Mouse (Mus musculus) stomach, embryonic 15.5 days (tissue): ENCODE measurements around the gene Ip6k1. TPM values are rescaled to one million over a fixed set of nuclear protein-coding genes. Genes with fewer than 3 reads are reported as not detected.

Source experiments
- ATAC-seq: fragments of 200-750 bp; cut with Nextera tagmentation; 2 replicates; pipeline ENCODE4 v1.8.0; 2017; ENCODE audit warnings: low read depth, moderate number of reproducible peaks, moderate TSS enrichment; ENCODE audit not compliant: insufficient read depth, low FRiP score
- H3K27ac ChIP-seq: fragments of 300-500 bp; sonication (generic); 2 replicates; pipeline ENCODE4 v1.5.1; 2015; ENCODE audit warnings: mild to moderate bottlenecking, inconsistent platforms
- H3K27me3 ChIP-seq: fragments of 300-500 bp; sonication (generic); replicated peaks from 2 replicates; pipeline ENCODE4 v1.6.1; 2015; ENCODE audit warnings: inconsistent platforms
- H3K36me3 ChIP-seq: fragments of 300-500 bp; sonication (generic); 2 replicates; pipeline ENCODE4 v1.6.1; 2015; ENCODE audit warnings: inconsistent platforms
- H3K4me1 ChIP-seq: fragments of 300-500 bp; sonication (generic); 2 replicates; pipeline ENCODE4 v1.6.1; 2015; ENCODE audit warnings: inconsistent platforms
- H3K4me2 ChIP-seq: fragments of 300-500 bp; sonication (generic); 2 replicates; pipeline ENCODE4 v1.6.1; 2015; ENCODE audit warnings: mild to moderate bottlenecking, inconsistent platforms
- H3K4me3 ChIP-seq: fragments of 300-500 bp; sonication (generic); replicated peaks from 2 replicates; pipeline ENCODE4 v1.5.1; 2015; ENCODE audit warnings: inconsistent platforms
- H3K9ac ChIP-seq: fragments of 300-500 bp; sonication (generic); 2 replicates; pipeline ENCODE4 v1.6.1; 2015; ENCODE audit warnings: inconsistent platforms
- H3K9me3 ChIP-seq: fragments of 300-500 bp; sonication (generic); 2 replicates; pipeline ENCODE4 v1.6.1; 2016; ENCODE audit warnings: inconsistent platforms
- WGBS: fragments of 180-500 bp; shearing (Covaris S2); methylation state at CpG from one replicate; pipeline ENCODE4 v1.1.7; 2015; 5-methylcytosine and 5-hydroxymethylcytosine counted together
- polyA plus RNA-seq: library from polyadenylated mRNA; unstranded; fragments of >200 nt; fragmentation: Nextera tagmentation; extraction: Ambion mirVana; gene quantifications from 2 replicates; pipeline ENCODE4 v1.2.1, GENCODE M21; 2015

Ip6k1 gene
- polyA plus RNA-seq, 1 experiment from 2014 or later, result 46.7 TPM

DNA sequence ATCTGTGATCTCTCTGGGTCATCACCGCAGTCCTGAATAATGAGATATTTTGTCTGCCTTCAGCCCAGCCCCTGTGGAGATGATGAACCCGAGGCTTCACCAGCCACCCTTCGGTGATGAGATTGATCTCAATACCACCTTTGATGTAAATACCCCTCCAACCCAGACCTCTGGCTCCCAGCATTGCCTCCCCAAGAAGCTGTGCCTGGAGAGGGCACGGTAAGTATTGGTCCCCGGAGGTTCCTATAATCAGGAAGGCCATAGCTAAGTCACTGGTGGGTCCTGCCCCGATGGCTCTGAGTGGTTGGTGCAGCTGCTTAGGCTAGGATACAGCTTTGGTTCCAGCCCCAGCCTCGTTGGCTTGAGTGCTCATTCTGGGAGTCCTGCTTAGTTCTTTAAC lies 33.8 kb upstream of the Ip6k1 start:
- peaks cover 12% of the 10 kb centered on the region; the same call in 1 of the 2 replicates for H3K36me3 ChIP-seq
- no peak overlapping the region for H3K9ac ChIP-seq
- no peak overlapping the region for H3K4me2 ChIP-seq
- no peak for ATAC-seq
- no peaks in the 10 kb centered on the region for H3K27me3 ChIP-seq
- no peak overlapping the region for H3K27ac ChIP-seq
- H3K9me3 ChIP-seq, result no peaks in the 10 kb centered on the region
- no peaks in the 10 kb centered on the region for H3K4me1 ChIP-seq
- 85% methylated on average over 7 of the region's 7 CpGs for WGBS
- H3K4me3 ChIP-seq, result no peak overlapping the region

DNA sequence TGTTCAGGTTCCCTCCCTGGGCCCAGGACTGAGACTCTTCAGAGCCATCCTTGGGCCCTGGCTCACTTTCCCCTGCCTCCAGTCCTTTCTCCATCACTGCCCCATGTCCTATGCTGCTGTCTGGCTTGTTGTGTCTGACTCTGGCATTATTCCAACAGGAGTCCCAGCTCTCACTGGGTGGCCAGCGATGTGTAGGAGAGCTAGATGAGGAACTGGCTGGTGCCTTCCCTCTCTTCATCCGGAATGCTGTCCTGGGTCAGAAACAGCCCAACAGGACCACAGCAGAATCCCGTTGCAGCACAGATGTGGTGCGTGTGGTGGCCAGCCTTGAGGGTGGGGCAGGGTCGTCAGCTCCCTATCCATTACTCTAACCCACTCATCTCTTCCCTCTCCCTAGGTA lies 32.0 kb upstream of the Ip6k1 start:
- 79% methylated on average over 5 of the region's 5 CpGs for WGBS
- Histone ChIP-seq H3K9ac (no peak overlapping the region), H3K27me3 (no peaks in the 10 kb centered on the region), H3K4me1 (no peaks in the 10 kb centered on the region), H3K27ac (no peak overlapping the region), H3K4me3 (no peak overlapping the region), H3K9me3 (no peaks in the 10 kb centered on the region), H3K4me2 (no peak overlapping the region), H3K36me3 (peaks cover 12% of the 10 kb centered on the region; the same call in 1 of the 2 replicates)
- ATAC-seq, result no peak

DNA sequence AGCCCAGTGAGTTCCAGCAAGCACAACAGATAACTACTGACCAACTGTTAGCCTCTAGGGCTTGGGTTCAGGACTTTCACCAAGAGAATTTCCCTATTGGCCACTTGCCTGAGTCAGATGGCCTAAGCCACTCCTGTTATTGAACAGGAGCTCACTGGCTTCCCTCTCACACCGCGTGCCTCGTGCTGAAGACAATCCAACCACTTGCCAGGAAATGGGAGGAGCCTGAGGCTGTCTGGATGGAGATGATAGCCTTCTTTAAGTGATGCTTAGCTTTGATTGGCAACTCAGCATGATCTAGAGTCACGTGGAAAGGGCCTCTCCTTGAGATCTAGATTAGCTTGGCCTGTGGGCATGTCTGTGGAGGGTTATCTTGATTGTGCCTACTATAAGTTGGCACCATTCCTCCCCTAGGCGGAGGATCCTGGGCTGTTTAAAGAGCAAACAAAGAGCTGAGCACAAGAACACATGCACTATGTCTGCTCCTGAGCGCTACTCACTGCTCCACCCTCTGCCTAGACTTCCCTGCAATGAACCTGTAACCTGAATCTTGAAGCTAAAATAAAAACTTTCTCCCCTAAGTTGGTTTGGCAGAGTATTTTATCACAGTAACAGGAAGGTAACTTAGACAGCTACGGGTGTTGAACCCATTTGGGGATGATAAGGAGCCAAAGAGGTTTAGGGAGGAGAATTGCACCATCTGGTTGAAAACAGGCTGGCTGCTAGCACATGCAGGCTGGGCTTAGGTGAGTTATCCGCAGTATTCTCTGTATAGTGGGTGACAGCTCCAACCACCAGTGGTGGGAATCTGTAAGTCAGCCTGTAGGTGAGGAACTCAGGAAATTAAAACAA lies 30.4 kb upstream of the Ip6k1 start:
- Histone ChIP-seq H3K27me3 (no peaks in the 10 kb centered on the region), H3K4me1 (peaks cover 4% of the 10 kb centered on the region; the same call in 1 of the 2 replicates), H3K36me3 (peaks cover 12% of the 10 kb centered on the region; the same call in 1 of the 2 replicates), H3K9ac (no peak overlapping the region), H3K9me3 (no peaks in the 10 kb centered on the region), H3K4me2 (no peak overlapping the region), H3K4me3 (no peak overlapping the region), H3K27ac (no peak overlapping the region)
- 64% methylated on average over 8 of the region's 8 CpGs for WGBS
- peak; percentile 78 for ATAC-seq

DNA sequence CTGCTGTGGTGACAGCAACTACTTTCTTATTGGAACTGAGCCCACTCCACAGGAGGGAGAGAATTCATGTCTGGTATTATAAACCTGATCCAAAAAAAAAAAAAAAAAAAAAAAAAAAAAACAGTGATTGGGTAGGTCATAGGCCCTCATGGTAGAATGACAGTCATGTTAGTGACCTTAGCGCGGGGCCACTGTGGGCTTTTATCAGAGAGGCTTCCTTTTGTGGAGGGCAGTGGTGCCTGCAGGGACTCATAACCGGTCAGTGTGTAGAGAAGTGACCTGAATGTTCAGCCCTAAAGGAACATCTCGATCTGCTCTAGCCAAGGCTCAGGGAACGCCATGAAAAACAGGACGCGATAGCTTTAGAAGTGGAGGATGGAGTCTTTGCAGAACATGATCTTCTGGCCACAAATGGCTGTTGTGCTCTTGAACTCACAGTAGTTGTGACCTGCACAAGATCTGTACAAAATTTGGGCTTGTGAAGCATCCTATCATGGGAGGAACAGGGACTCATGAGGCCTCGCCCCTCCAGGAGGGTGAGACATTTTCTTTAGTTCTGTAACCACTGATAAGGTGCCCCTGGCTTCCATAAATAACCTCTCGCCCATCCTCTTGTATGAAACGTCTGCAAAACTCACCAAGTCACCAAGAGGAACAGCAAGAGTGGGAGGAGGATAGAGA lies 27.7 kb upstream of the Ip6k1 start:
- peaks cover 4% of the 10 kb centered on the region; the same call in 1 of the 2 replicates for H3K4me1 ChIP-seq
- H3K27me3 ChIP-seq, result no peaks in the 10 kb centered on the region
- peaks cover 9% of the 10 kb centered on the region; the same call in 1 of the 2 replicates for H3K36me3 ChIP-seq
- ATAC-seq, result peak; percentile 67; the same call in 1 of the 2 replicates
- no peaks in the 10 kb centered on the region for H3K9me3 ChIP-seq
- no peak overlapping the region for H3K4me2 ChIP-seq
- H3K4me3 ChIP-seq, result no peak overlapping the region
- H3K9ac ChIP-seq, result no peak overlapping the region
- H3K27ac ChIP-seq, result peak overlapping the region; percentile 73; the same call in 1 of the 2 replicates
- WGBS, result 72% methylated on average over 10 of the region's 10 CpGs

DNA sequence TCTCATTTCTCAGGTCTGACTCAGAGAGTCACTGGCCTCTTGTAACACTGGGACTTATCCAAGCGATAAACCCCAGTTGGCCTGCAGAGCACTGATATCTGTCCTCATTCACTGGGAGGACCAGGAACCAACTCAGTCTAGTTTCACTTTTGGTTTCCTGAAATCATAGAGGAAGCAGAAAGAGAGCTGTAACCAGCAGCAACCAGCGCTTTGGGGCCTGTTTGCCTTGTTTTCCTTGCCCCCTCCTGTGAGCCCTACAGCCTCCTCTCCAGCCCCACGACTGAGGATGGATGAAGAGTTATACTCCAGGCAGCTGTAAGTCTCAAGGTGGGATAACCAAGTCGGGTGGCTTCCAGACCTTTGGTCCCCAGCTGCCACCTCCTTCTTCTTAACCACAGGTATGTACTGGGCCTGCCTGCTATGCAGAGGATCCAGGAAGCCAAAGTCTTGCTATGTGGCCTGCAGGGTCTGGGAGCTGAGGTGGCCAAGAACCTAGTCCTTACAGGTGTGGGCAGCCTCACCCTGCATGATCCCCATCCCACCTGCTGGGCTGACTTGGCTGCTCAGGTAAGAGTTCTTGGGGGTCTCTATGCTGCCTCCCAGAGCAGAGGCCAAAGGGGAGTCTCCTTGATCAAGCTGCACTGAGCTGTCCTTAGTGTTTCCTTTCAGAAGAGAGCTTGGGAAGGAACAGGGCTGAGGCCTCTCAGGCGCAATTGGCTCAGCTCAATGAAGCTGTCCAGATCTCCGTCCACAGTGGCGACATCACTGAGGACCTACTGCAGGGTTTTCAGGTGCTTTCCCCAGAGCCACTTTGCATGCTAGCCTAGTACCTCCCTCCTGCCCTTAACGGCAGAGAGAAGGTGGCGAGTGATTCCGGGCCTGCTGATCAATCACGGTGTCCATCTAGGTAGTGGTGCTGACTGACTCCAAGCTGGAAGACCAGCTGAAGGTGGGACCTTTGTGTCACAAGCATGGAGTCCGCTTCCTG lies 26.6 kb upstream of the Ip6k1 start, which contains the start of gene Uba7:
Gene Uba7, plus strand, starts transcription at position 107 of the 988 bp plus-strand sequence.
- peak within 1 kb of the TSS; percentile 45 for H3K4me2 ChIP-seq
- H3K4me1 ChIP-seq, result peaks cover 7% of the 10 kb centered on the region
- no peaks in the 10 kb centered on the region for H3K9me3 ChIP-seq
- peak; percentile 85 for ATAC-seq
- peaks cover 3% of the 10 kb centered on the region; the same call in 1 of the 2 replicates for H3K36me3 ChIP-seq
- no peak within 1 kb of the TSS for H3K9ac ChIP-seq
- H3K4me3 ChIP-seq, result peak within 1 kb of the TSS; percentile 27
- H3K27me3 ChIP-seq, result no peaks in the 10 kb centered on the region
- WGBS, result 54% methylated on average over 12 of the region's 12 CpGs
- H3K27ac ChIP-seq, result peak within 1 kb of the TSS; percentile 73

DNA sequence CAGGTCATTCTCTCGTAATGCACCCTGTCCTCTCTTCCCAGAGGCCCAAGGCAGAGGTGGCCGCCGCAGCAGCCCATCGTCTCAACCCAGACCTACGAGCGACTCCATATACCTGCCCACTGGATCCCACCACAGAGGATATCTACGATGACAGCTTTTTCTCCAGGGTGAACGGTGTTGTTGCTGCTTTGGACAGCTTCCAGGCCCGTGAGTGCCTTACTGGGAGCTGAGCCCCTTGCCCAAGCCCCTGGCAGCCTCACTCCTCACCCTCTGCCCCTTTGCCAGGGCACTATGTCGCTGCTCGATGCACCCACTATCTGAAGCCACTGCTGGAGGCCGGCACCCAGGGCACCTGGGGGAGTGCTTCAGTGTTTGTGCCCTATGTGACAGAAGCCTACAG lies 23.5 kb upstream of the Ip6k1 start:
- no peaks in the 10 kb centered on the region for H3K9me3 ChIP-seq
- H3K4me3 ChIP-seq, result no peak overlapping the region
- H3K9ac ChIP-seq, result no peak overlapping the region
- peaks cover 31% of the 10 kb centered on the region for H3K4me1 ChIP-seq
- WGBS, result 87% methylated on average over 12 of the region's 12 CpGs
- H3K4me2 ChIP-seq, result no peak overlapping the region
- no peaks in the 10 kb centered on the region for H3K36me3 ChIP-seq
- H3K27ac ChIP-seq, result no peak overlapping the region
- H3K27me3 ChIP-seq, result no peaks in the 10 kb centered on the region
- ATAC-seq, result no peak

DNA sequence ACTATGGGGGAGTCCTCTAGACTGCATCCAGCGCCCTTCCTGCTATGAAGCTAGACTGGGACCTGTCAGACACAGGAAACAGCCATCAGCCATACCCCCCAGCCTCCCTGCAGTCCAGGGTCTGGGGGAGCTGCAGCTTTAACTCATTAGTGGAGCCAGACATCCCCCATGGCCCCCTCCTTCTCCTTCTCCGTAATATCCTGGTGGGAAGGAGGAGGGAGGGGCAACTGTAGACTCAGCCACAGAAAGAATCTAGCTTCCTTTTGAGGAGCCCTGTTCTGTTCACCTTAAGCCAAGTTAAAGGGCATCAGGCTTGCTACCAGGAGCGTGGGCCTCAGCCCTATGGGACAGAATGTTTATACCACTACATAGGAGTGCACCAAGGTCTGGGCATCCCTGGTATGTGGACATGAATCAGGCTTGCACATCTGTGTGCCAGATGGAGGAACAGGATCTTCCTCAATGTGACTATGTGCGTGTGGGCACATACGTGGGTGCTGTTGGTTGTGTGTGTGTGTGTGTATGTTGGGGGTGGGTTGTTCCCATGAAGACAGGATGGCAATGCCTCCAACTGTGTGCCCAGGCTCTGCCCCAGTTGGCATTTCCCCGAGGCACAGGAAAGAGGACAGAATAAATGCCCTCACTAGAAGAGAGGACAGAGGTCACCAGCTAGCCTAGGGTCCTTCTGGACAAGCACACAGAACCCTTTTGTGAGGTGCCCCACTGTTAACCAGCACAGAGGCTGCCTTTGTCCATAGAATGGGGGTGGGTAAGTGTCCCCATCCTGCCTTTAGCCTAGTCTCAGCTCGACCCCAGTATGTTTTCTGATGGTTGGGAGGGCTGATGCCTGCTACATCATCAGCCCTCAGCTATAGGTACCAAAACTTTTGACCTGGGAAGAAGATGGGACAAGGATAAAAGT lies 20.4 kb upstream of the Ip6k1 start:
- peak overlapping the region; percentile 13; the same call in 1 of the 2 replicates for H3K9ac ChIP-seq
- peak overlapping the region; percentile 81 for H3K4me2 ChIP-seq
- no peaks in the 10 kb centered on the region for H3K27me3 ChIP-seq
- no peaks in the 10 kb centered on the region for H3K9me3 ChIP-seq
- H3K4me1 ChIP-seq, result peaks cover 39% of the 10 kb centered on the region
- WGBS, result 29% methylated on average over 7 of the region's 7 CpGs
- H3K27ac ChIP-seq, result peak overlapping the region; percentile 100
- no peaks in the 10 kb centered on the region for H3K36me3 ChIP-seq
- peak; percentile 8; the same call in 1 of the 2 replicates for ATAC-seq
- H3K4me3 ChIP-seq, result peak overlapping the region; percentile 77

DNA sequence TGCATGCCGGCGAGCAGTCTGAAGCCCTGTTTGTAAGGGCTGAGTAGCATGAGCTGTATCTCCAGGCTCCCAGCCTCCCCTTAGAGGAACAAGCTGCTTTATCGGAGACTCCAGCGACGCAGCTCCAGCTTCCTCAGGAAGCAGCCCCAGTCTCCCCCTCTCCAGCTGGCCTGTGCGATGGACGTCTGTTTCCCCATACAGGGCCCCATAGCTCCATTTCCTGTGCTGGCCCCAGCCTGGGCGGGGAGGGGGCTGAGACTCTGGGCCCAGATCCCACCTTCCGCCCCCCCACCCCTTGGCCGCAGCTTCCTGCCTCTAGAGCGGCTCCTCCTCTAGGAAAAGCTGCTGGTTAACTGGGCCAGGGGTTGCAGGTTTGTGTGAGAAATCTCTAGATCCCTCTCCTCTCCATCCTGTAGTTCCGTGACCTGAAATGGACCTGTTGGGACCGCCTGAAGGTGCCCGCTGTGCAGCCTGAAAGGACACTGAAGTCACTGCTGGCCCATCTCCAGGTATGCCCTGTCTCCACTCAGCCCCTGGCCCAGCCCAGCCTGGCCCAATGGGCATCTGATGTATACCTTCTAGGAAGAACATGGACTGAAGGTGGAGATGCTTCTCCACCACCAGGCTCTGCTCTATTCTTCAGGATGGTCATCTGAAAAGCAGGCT lies 19.5 kb upstream of the Ip6k1 start, which contains the start of gene Gm20661:
Gene Gm20661, plus strand, starts transcription at position 378 of the 666 bp plus-strand sequence.
- Histone ChIP-seq H3K27ac (peak within 1 kb of the TSS; percentile 100), H3K9me3 (no peaks in the 10 kb centered on the region), H3K4me3 (peak within 1 kb of the TSS; percentile 77), H3K36me3 (no peaks in the 10 kb centered on the region), H3K27me3 (no peaks in the 10 kb centered on the region), H3K9ac (peak within 1 kb of the TSS; percentile 65; the same call in 1 of the 2 replicates), H3K4me1 (peaks cover 41% of the 10 kb centered on the region), H3K4me2 (peak within 1 kb of the TSS; percentile 81)
- 14% methylated on average over 14 of the region's 14 CpGs for WGBS
- peak; percentile 77 for ATAC-seq

DNA sequence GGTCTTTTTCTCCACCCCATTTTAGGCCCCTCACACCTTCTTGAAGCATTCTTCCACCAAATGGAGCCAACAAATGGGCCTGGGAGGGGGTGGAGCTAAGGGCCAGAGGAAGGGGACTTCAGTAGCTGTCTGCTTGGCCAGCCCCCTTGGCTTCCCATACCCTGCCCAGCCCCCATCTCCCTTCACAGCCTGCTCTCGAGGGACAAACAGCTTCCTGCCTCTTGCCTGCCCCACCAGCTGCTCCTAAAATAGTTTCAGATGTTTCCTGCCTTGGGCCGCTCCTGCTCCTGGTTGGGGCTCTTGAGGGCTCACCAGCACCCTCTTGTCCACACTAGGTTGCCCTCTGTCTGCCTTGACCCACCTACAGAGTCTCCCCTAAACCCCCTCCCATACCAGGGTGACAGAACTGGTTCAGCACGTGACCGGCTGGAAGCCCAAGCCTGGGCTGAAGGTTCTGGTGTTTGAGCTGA lies 18.8 kb upstream of the Ip6k1 start:
- peak overlapping the region; percentile 65; the same call in 1 of the 2 replicates for H3K9ac ChIP-seq
- H3K27ac ChIP-seq, result peak overlapping the region; percentile 100
- no peaks in the 10 kb centered on the region for H3K27me3 ChIP-seq
- H3K36me3 ChIP-seq, result no peaks in the 10 kb centered on the region
- peak overlapping the region; percentile 77 for H3K4me3 ChIP-seq
- peak; percentile 44 for ATAC-seq
- H3K4me2 ChIP-seq, result peak overlapping the region; percentile 81
- peaks cover 41% of the 10 kb centered on the region for H3K4me1 ChIP-seq
- no peaks in the 10 kb centered on the region for H3K9me3 ChIP-seq
- WGBS, result 13% methylated on average over 4 of the region's 4 CpGs
